Comparison of ENCODE assay signal across 11 mouse cellular contexts in the genomic region with DNA sequence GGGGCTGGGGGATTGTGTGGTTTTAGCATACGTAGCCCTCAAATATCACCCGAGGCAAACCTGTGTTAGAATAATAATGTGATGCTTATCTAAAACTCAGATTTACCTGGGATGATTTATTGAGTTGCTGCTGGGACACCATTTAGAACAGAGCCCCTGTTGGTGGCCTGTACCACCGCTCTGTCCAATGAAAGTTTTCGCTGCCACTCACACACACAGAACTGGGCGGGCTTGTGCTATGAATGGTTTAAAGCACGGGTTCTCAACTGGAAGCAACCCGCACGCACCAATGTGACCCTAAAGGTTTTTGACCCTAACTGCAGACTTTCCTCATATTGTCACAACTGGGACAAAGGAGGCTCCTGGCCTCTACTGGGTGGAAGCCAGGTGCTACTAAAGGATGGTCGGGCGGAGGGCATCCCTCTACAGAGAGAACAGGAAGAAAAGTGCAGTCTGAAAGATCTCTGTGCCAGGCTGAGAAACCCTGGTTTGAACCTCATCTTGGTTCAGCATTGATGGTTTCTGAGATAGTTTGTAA. TPM values are rescaled to one million over a fixed set of nuclear protein-coding genes. Genes with fewer than 3 reads are reported as not detected.
DNase-seq lines count a peak whose midpoint lies in the region; ATAC-seq lines count a peak whose summit lies in the region.
"Had no signal": no experiment of that assay in that cellular context is flagged by ENCODE, and none has a peak within 500 bp of the region (broad histone marks: within the 10 kb centered on the region; RNA-seq: fewer than 3 reads in every experiment).

No protein-coding gene starts in this region.

- H3K4me2 ChIP-seq in hindbrain, embryonic 14.5 days (replicated peaks): peak overlapping the region; percentile 86; the same call in 1 of the 2 replicates
- H3K4me2 ChIP-seq in limb, embryonic 15.5 days: no peak overlapping the region

- H3K9ac ChIP-seq in hindbrain, embryonic 14.5 days: no peak overlapping the region
- no peak overlapping the region for H3K9ac ChIP-seq in limb, embryonic 15.5 days

- 49% methylated on average over 10 of the region's 10 CpGs for WGBS in hindbrain, embryonic 14.5 days
- 49% methylated on average over 10 of the region's 10 CpGs for WGBS in hindbrain, embryonic 10.5 days
- WGBS in limb, embryonic 15.5 days: 55% methylated on average over 10 of the region's 10 CpGs

- H3K27ac ChIP-seq in hindbrain, embryonic 14.5 days: no peak overlapping the region
- no peak overlapping the region for H3K27ac ChIP-seq in hindbrain, embryonic 10.5 days
- H3K27ac ChIP-seq in limb, embryonic 15.5 days: peak overlapping the region; percentile 35; the same call in 1 of the 2 replicates
- H3K27ac ChIP-seq: liver, embryonic 13.5 days had no signal

- peaks cover 17% of the 10 kb centered on the region for H3K4me1 ChIP-seq in hindbrain, embryonic 14.5 days (replicated peaks; ENCODE audit: control insufficient read depth, insufficient read depth, low read length)
- H3K4me1 ChIP-seq in hindbrain, embryonic 10.5 days (replicated peaks): peaks cover 47% of the 10 kb centered on the region
- H3K4me1 ChIP-seq in limb, embryonic 15.5 days: peaks cover 70% of the 10 kb centered on the region

- no peaks in the 10 kb centered on the region for H3K36me3 ChIP-seq in hindbrain, embryonic 14.5 days (replicated peaks; ENCODE audit: control insufficient read depth, insufficient read depth)
- H3K36me3 ChIP-seq in hindbrain, embryonic 10.5 days: peaks cover 7% of the 10 kb centered on the region; the same call in 1 of the 2 replicates
- H3K36me3 ChIP-seq in limb, embryonic 15.5 days: peaks cover 6% of the 10 kb centered on the region; the same call in 1 of the 2 replicates
- H3K36me3 ChIP-seq: forebrain, embryonic 12.5 days; liver, embryonic 13.5 days; midbrain, embryonic 15.5 days had no signal

- no peaks in the 10 kb centered on the region for H3K27me3 ChIP-seq in hindbrain, embryonic 14.5 days (ENCODE audit: control insufficient read depth, insufficient read depth, low read length)
- peaks cover 21% of the 10 kb centered on the region for H3K27me3 ChIP-seq in hindbrain, embryonic 10.5 days (ENCODE audit: insufficient read depth, poor library complexity, severe bottlenecking)
- H3K27me3 ChIP-seq in limb, embryonic 15.5 days: no peaks in the 10 kb centered on the region

- no peak for ATAC-seq in hindbrain, embryonic 14.5 days (ENCODE audit: low FRiP score)
- no peak for ATAC-seq in limb, embryonic 15.5 days (ENCODE audit: insufficient number of reproducible peaks, low FRiP score, low TSS enrichment, low read depth)

- H3K4me3 ChIP-seq in hindbrain, embryonic 14.5 days (replicated peaks; ENCODE audit: low read length): no peak overlapping the region
- H3K4me3 ChIP-seq in hindbrain, embryonic 10.5 days: no peak overlapping the region
- 0 out of 2 replicates have a peak overlapping the region, but pooled peaks have one; percentile 81 for H3K4me3 ChIP-seq in limb, embryonic 15.5 days

- peak; percentile 27 for DNase-seq in embryo, embryonic 10.5 days (ENCODE audit: low spot score)
- no peak for DNase-seq in embryo, embryonic 9.5 days (ENCODE audit: extremely low spot score)
- no peak for DNase-seq in hindbrain, embryonic 14.5 days (ENCODE audit: low spot score)
- no peak for DNase-seq in hindbrain, embryonic 10.5 days (ENCODE audit: low spot score)
- DNase-seq in ZHBTc4 (ENCODE audit: low read depth, low spot score): peak; percentile 38
- DNase-seq in liver: no peak
- DNase-seq in right cerebral cortex, postnatal 25 days: no peak
- DNase-seq: liver, embryonic 13.5 days had no signal

- no peaks in the 10 kb centered on the region for H3K9me3 ChIP-seq in hindbrain, embryonic 14.5 days (ENCODE audit: control insufficient read depth, low read length)
- no peaks in the 10 kb centered on the region for H3K9me3 ChIP-seq in hindbrain, embryonic 10.5 days
- no peaks in the 10 kb centered on the region for H3K9me3 ChIP-seq in limb, embryonic 15.5 days
- H3K9me3 ChIP-seq: forebrain, embryonic 12.5 days; liver, embryonic 13.5 days; midbrain, embryonic 15.5 days had no signal

RNA-seq across cellular contexts. Expression of a gene that starts 0.8 kb away (rescaled TPM):
- 80.5 and 81.0 TPM in 2 replicates for polyA plus RNA-seq in hindbrain, embryonic 14.5 days (2014; fragmentation: Nextera tagmentation; extraction: Ambion mirVana)
- 91.3 and 105 TPM in 2 replicates for polyA plus RNA-seq in hindbrain, embryonic 10.5 days (2016; fragmentation: Nextera tagmentation; extraction: Ambion mirVana)
- 150 and 151 TPM in 2 replicates for polyA plus RNA-seq in limb, embryonic 15.5 days (2015; fragmentation: Nextera tagmentation; extraction: Ambion mirVana)

RNA-seq across cellular contexts. Expression of a gene that starts 46.6 kb away (rescaled TPM):
- polyA plus RNA-seq in hindbrain, embryonic 14.5 days (2014; fragmentation: Nextera tagmentation; extraction: Ambion mirVana): not detected in 2 replicates
- 0.08 TPM in 1 of 2 replicates, not detected in the other for polyA plus RNA-seq in hindbrain, embryonic 10.5 days (2016; fragmentation: Nextera tagmentation; extraction: Ambion mirVana)
- 0.07 TPM in 1 of 2 replicates, not detected in the other for polyA plus RNA-seq in limb, embryonic 15.5 days (2015; fragmentation: Nextera tagmentation; extraction: Ambion mirVana)
- polyA plus RNA-seq: liver, embryonic 13.5 days had no signal

Comparison
In these comparisons a context has a peak if more than half of its experiments do, and no peak if none do; other contexts are left out.
1. DNase-seq: peak in embryo, embryonic 10.5 days (single experiment) and ZHBTc4 (single experiment); none in embryo, embryonic 9.5 days (single experiment), hindbrain, embryonic 14.5 days (single experiment), hindbrain, embryonic 10.5 days (single experiment), liver (single experiment) and right cerebral cortex, postnatal 25 days (single experiment).